Mouse (Mus musculus): Measurements from ENCODE around the gene Pfkl. TPM values are rescaled to one million over a fixed set of nuclear protein-coding genes. Genes with fewer than 3 reads are reported as not detected.
A peak's percentile ranks its signal among the peaks of the same experiment; 100 is the strongest.
"Not testable (repeated sequence)": the region's sequence is repeated elsewhere in the genome, so short reads cannot be mapped to it uniquely, and the experiment has no call there.

Pfkl gene
- total RNA-seq, 2 experiments from 2014 or later: 30.6 to 39.6 TPM

DNA sequence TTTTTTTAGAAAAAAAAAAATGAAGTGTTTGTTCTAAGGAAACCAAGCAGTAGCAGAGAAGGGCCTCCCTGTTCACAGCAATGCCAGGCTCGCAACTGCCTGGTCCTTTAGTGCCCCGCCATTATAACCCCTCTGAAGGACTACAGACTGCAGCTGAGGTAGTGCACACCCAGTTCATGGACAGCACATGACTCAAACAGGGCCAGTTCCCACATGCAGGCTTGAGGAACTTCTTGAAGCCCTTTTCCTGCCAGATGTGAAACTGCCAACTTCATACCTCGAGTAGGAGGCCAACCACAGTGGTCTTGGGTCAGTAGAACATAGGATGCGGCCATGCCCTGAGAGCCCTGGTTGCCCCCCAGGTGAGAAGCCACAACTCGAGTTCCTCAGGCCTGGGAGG, 35.6 kb downstream of the Pfkl start:
- no peak for ATAC-seq (replicated peaks; ENCODE audit: poor library complexity, severe bottlenecking)

DNA sequence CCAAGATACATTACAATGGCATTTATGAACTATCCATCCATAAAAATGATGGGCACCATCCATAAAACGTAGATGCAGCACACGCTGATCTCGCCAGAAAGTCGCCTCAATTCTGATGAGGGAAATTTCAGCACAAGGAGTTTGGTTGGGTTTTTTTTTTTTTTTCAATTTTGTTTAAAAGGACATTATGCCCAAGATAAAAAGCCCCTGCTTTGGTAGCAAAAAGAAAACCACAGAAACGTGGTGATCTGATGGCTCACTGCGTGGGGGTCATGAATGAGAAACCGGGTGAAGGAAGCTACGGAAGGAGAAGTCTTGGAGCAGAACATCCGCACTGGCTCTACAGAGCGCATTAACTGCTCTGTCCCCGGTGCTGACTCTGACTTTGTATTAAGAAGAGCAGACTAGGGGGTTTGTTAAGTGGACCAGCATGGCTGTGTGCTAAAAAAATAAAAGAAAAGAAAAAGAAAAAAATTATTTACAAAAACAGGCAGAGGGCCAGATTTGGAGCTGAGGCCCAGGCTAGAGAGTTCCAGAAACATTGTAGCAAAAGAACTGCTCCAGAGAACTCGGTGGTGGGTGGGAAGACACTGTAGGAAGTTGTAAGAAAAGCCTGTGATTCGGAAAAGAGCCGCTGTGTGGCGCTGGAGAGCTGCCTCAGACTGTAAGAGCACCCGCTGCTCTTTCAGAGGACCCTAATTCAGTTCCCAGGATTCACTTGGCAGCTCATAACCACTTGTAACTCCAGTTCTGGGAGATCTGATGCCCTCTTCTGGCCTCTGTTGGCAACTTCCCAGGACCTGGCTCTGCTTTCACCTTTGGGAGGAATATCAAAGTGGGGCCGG, 38.0 kb downstream of the Pfkl start:
- no peak for ATAC-seq (replicated peaks; ENCODE audit: poor library complexity, severe bottlenecking)

DNA sequence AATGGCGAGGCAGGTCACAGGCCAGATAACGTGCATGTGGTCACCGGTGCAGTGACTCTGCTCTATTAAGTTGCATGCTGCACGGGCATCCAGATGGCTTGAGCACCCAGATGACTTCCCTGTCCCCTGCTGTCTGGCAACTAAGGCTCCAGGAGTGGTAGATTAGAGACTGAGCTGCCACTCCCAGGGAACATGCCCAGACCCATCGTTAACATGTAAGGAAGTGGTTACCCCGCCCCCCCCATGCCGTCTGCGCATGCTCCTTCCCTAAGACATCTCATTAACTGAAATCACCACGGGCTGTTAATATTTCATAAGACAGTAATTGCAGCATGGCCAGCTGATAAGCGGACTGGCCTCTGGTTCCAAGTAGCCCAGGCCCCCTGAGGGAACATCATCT, 38.7 kb downstream of the Pfkl start:
- ATAC-seq (replicated peaks; ENCODE audit: poor library complexity, severe bottlenecking): peak; percentile 65

DNA sequence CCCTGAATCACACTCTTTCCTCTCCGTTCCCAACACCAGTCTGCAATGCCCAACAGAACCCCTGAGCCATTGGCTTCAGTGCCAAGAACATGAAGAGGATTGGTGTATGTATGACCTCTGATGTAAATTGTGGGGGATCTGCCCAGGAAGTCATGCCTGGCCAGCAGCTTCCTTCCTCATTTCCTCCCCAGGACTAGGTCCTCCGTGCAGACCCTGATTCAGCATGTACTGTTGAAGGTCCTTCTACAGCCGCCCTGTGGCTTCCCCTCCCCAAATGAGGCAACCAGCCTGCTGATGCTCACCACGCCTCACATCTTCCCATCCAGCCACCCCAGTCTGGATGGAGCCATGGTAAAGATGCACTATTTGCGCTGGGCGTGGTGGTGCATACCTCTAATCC, 39.4 kb downstream of the Pfkl start, which contains the start of gene Trpm2:
Trpm2 (minus strand) TSS at position 83 of the 400 bp plus-strand sequence.
- peak; percentile 72 for ATAC-seq (replicated peaks; ENCODE audit: poor library complexity, severe bottlenecking)

DNA sequence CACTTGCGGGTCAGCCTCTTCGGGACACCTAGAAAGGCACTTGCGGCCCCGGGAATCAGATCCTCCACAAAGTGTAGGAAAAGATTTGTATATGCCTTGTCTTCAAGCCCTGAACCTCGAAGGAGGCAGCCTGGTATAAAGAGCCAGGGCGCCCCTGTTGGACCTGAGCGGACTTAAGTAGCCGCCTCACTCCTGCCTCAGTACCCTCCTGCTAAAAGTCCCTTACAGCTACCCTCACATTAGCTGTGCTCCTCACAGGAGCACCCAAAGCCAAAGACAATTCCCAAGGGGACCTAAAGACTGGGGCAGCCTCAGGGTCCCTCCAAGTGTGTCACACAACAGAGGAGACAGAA, 39.9 kb downstream of the Pfkl start:
- no peak for ATAC-seq (replicated peaks; ENCODE audit: poor library complexity, severe bottlenecking)

DNA sequence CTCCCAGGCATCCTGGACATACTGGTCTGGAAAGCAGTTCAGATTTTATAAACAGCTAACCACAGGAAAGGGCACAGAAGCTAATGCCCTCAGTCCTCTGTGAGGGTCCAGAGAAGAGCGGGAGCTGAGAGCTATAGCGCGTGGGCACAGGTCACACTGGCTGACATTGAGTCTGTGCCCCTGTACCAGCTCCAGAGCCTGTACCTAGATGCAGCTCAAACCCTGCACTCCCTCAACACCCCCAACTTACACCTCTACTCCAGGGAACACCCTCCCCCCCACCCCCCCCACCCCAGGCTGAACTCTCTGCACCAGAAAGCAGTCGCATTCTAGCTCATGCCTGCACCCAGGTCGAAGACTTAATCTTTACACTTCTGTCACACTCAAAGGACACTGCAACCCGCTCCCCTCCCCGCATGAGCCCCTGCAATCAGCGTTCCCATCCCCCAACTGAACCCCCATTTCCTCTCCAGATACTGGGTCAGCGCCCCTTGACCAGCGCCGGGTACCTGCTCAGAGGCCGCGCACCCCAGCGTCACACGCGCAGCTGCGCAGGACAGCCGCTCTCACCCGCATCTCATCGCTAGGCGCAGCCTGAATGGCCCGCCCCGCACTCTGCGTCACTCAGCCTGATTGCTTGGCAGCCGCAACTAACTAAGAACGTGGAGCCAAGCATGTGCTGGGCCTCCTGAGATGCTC, 40.5 kb downstream of the Pfkl start:
- ATAC-seq (replicated peaks; ENCODE audit: poor library complexity, severe bottlenecking): peak; percentile 38

DNA sequence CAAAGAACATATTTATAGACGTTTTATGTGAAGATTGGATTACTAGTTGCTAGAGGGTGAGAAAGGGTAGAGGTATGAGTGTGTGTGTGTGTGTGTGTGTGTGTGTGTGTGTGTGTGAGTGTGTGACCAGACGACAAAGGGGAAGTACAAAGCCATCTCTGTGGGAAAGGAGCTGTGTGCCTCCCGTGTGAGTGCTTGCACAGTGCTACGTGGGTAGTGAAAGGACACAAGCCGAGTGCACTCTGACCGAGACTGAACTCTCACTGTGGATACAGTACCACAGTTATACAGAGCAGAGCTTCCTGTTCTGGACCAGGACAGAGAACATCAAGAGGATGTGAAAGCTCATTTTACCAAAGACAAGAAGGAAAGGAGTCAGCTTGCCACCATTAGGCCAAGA, 45.9 kb downstream of the Pfkl start:
- ATAC-seq (replicated peaks; ENCODE audit: poor library complexity, severe bottlenecking): peak; percentile 77

DNA sequence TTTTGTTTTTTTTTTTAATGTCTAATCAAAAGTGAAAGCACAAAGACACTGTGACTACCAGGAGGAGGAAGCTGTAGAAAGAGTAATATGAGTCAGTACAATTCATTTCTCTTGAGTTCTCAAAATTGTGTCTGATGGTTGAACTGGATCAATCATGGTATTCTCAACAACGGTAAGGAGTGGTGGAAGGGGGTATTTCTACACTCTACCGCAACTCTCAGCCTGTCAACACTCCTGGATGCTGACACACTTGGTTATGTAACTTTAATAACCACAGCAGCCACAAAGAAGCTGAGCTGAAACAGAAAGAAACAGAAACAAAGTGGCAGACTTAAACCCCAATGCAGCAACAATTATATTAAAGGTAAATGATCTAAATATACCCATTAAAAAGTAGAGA, 47.2 kb downstream of the Pfkl start:
- peak; percentile 90 for ATAC-seq (replicated peaks; ENCODE audit: poor library complexity, severe bottlenecking)

DNA sequence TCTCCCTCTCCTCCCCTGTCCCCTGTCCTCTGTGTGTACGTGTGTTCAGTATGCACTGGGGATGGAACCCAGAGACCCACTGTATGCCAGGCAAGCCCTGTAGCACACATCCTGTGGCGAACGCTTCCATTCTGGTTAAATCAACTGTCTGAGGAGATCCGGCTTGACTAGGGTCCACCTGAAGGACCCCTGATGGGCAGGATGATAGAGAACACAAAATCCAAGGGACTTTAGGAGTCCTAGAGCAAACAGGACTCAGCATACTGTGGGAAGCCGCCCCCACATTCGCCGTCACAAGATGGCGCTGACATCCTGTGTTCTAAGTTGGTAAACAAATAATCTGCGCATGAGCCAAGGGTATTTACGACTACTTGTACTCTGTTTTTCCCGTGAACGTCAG, 59.4 kb downstream of the Pfkl start:
- ATAC-seq (replicated peaks; ENCODE audit: poor library complexity, severe bottlenecking): not testable (repeated sequence)

DNA sequence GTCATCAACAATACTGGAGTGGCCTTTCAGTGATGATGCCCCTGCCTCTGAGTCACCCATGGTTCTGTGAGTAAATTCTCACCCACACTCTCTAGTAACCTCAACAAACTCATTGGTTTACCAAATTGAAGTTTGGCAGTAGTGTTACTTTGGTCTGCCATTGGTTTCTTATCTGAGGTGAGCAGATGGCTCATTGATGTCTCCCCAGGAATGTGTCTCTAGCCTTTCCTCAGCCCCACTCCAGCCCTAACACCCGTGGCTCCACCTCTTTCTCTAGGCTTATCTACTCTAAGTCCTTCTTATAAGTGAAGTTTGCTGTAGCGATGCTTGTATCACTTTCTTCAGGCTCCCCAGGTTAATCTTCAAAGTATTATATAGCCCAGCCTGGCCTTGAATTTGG, 70.2 kb downstream of the Pfkl start:
- no peak for ATAC-seq (replicated peaks; ENCODE audit: poor library complexity, severe bottlenecking)

Other genes with a start within 250 kb of the Pfkl start
- gene Gm3238, start 238.8 kb downstream of the Pfkl start, total RNA-seq (2014; fragmentation: Nextera tagmentation): not detected in 2 replicates
- not detected in 2 replicates for gene Gm3238, start 238.8 kb downstream of the Pfkl start, total RNA-seq (2017)
- gene Gm7138, start 233.1 kb downstream of the Pfkl start, total RNA-seq (2014; fragmentation: Nextera tagmentation): not detected in 2 replicates
- not detected in 2 replicates for gene Gm7138, start 233.1 kb downstream of the Pfkl start, total RNA-seq (2017)
- not detected in 2 replicates for gene Gm3250, start 227.5 kb downstream of the Pfkl start, total RNA-seq (2014; fragmentation: Nextera tagmentation)
- gene Gm3250, start 227.5 kb downstream of the Pfkl start, total RNA-seq (2017): not detected in 2 replicates
- not detected in 2 replicates for gene Gm7137, start 221.9 kb downstream of the Pfkl start, total RNA-seq (2014; fragmentation: Nextera tagmentation)
- gene Gm7137, start 221.9 kb downstream of the Pfkl start, total RNA-seq (2017): not detected in 2 replicates
- not detected in 2 replicates for gene Gm9639, start 215.0 kb downstream of the Pfkl start, total RNA-seq (2014; fragmentation: Nextera tagmentation)
- gene Gm9639, start 215.0 kb downstream of the Pfkl start, total RNA-seq (2017): not detected in 2 replicates
- gene Gm19668, start 210.9 kb downstream of the Pfkl start, total RNA-seq (2014; fragmentation: Nextera tagmentation): not detected in 2 replicates
- not detected in 2 replicates for gene Gm19668, start 210.9 kb downstream of the Pfkl start, total RNA-seq (2017)
- gene Gm9507, start 198.2 kb downstream of the Pfkl start, total RNA-seq (2014; fragmentation: Nextera tagmentation): not detected in 2 replicates
- not detected in 2 replicates for gene Gm9507, start 198.2 kb downstream of the Pfkl start, total RNA-seq (2017)
- not detected in 2 replicates for gene Gm2696, start 195.4 kb downstream of the Pfkl start, total RNA-seq (2014; fragmentation: Nextera tagmentation)
- gene Gm2696, start 195.4 kb downstream of the Pfkl start, total RNA-seq (2017): not detected in 2 replicates
- not detected in 2 replicates for gene Krtap10-4, start 183.0 kb downstream of the Pfkl start, total RNA-seq (2014; fragmentation: Nextera tagmentation)
- not detected in 2 replicates for gene Krtap10-4, start 183.0 kb downstream of the Pfkl start, total RNA-seq (2017)
- gene Krtap10-10, start 174.1 kb downstream of the Pfkl start, total RNA-seq (2014; fragmentation: Nextera tagmentation): 0.75 TPM in 1 of 2 replicates, not detected in the other
- not detected in 2 replicates for gene Krtap10-10, start 174.1 kb downstream of the Pfkl start, total RNA-seq (2017)
- gene Gm36176, start 163.3 kb downstream of the Pfkl start, total RNA-seq (2014; fragmentation: Nextera tagmentation): not detected in 2 replicates
- not detected in 2 replicates for gene Gm36176, start 163.3 kb downstream of the Pfkl start, total RNA-seq (2017)
- not detected in 2 replicates for gene Gm10318, start 157.2 kb downstream of the Pfkl start, total RNA-seq (2014; fragmentation: Nextera tagmentation)
- not detected in 2 replicates for gene Gm10318, start 157.2 kb downstream of the Pfkl start, total RNA-seq (2017)
- not detected in 2 replicates for gene Gm3285, start 148.1 kb downstream of the Pfkl start, total RNA-seq (2014; fragmentation: Nextera tagmentation)
- gene Gm3285, start 148.1 kb downstream of the Pfkl start, total RNA-seq (2017): not detected in 2 replicates
- gene Lrrc3, start 107.5 kb downstream of the Pfkl start, total RNA-seq (2014; fragmentation: Nextera tagmentation): not detected in 2 replicates
- not detected in 2 replicates for gene Lrrc3, start 107.5 kb downstream of the Pfkl start, total RNA-seq (2017)
- 1.9 and 9.1 TPM in 2 replicates for gene Trpm2, start 39.5 kb downstream of the Pfkl start, total RNA-seq (2014; fragmentation: Nextera tagmentation)
- gene Trpm2, start 39.5 kb downstream of the Pfkl start, total RNA-seq (2017): 1.9 and 3.6 TPM in 2 replicates
- 8.8 and 9.1 TPM in 2 replicates for gene 1810043G02Rik, start 31.6 kb downstream of the Pfkl start, total RNA-seq (2014; fragmentation: Nextera tagmentation)
- 7.4 and 9.9 TPM in 2 replicates for gene 1810043G02Rik, start 31.6 kb downstream of the Pfkl start, total RNA-seq (2017)
- 0.45 TPM in 1 of 2 replicates, not detected in the other for gene Dnmt3l, start 31.9 kb upstream of the Pfkl start, total RNA-seq (2014; fragmentation: Nextera tagmentation)
- gene Dnmt3l, start 31.9 kb upstream of the Pfkl start, total RNA-seq (2017): 0.67 and 1.6 TPM in 2 replicates
- gene Aire, start 33.5 kb upstream of the Pfkl start, total RNA-seq (2014; fragmentation: Nextera tagmentation): 1.0 TPM in 1 of 2 replicates, not detected in the other
- gene Aire, start 33.5 kb upstream of the Pfkl start, total RNA-seq (2017): not detected in 2 replicates
- gene Icosl, start 59.2 kb upstream of the Pfkl start, total RNA-seq (2014; fragmentation: Nextera tagmentation): 7.4 and 8.5 TPM in 2 replicates
- 0.57 and 2.9 TPM in 2 replicates for gene Icosl, start 59.2 kb upstream of the Pfkl start, total RNA-seq (2017)
- 44.6 and 52.8 TPM in 2 replicates for gene D10Jhu81e, start 159.7 kb upstream of the Pfkl start, total RNA-seq (2014; fragmentation: Nextera tagmentation)
- 76.3 and 84.9 TPM in 2 replicates for gene D10Jhu81e, start 159.7 kb upstream of the Pfkl start, total RNA-seq (2017)
- 17.2 and 17.9 TPM in 2 replicates for gene Pwp2, start 175.1 kb upstream of the Pfkl start, total RNA-seq (2014; fragmentation: Nextera tagmentation)
- 22.9 and 27.0 TPM in 2 replicates for gene Pwp2, start 175.1 kb upstream of the Pfkl start, total RNA-seq (2017)
- gene Trappc10, start 234.6 kb upstream of the Pfkl start, total RNA-seq (2014; fragmentation: Nextera tagmentation): 30.9 and 46.2 TPM in 2 replicates
- gene Trappc10, start 234.6 kb upstream of the Pfkl start, total RNA-seq (2017): 31.4 and 34.1 TPM in 2 replicates